Mouse (Mus musculus) spleen, adult 2 months (tissue): Measurements from ENCODE around the gene Vwc2l. TPM values are rescaled to one million over a fixed set of nuclear protein-coding genes. Genes with fewer than 3 reads are reported as not detected.

ENCODE experiments used
- DNase-seq, 2 experiments: peaks; one replicate each; pipeline versions ENCODE4 v3.0.0 to v3.0.0-alpha.2; 2012 to 2021; ENCODE audit warnings: low spot score in 2 of 2, low read depth in 1 of 2
- H3K27ac ChIP-seq: fragments of 200-500 bp; 2 replicates; pipeline ENCODE4 v1.5.1; 2012; ENCODE audit warnings: low read length, inconsistent platforms; ENCODE audit not compliant: insufficient read depth
- H3K27me3 ChIP-seq: fragments of 200-500 bp; 2 replicates; pipeline ENCODE4 v1.6.1; 2012; ENCODE audit warnings: mild to moderate bottlenecking, moderate library complexity, low read length, inconsistent platforms; ENCODE audit not compliant: control insufficient read depth, insufficient read depth
- H3K36me3 ChIP-seq: fragments of 200-500 bp; 2 replicates; pipeline ENCODE4 v1.6.1; 2012; ENCODE audit warnings: mild to moderate bottlenecking, low read length, inconsistent platforms; ENCODE audit not compliant: control insufficient read depth, insufficient read depth
- H3K4me1 ChIP-seq: fragments of 200-500 bp; 2 replicates; pipeline ENCODE4 v1.6.1; 2011; ENCODE audit warnings: inconsistent platforms; ENCODE audit not compliant: control insufficient read depth, insufficient read depth, insufficient read length
- H3K4me3 ChIP-seq: fragments of 200-500 bp; 2 replicates; pipeline ENCODE4 v1.5.1; 2011; ENCODE audit warnings: mild to moderate bottlenecking, inconsistent platforms; ENCODE audit not compliant: insufficient read depth, insufficient read length; ENCODE audit errors: extremely low read depth
- CTCF ChIP-seq: fragments of 200-500 bp; IDR thresholded peaks from 2 replicates; pipeline ENCODE4 v1.5.1; 2011; ENCODE audit warnings: mild to moderate bottlenecking, inconsistent platforms; ENCODE audit not compliant: insufficient read depth, insufficient read length, insufficient replicate concordance; ENCODE audit errors: extremely low read depth
- POLR2A ChIP-seq: fragments of 200-500 bp; IDR thresholded peaks from 2 replicates; pipeline ENCODE4 v1.6.1; 2011; ENCODE audit warnings: low read depth, low read length, inconsistent platforms
- WGBS: fragments of 180-500 bp; shearing (Covaris S2); methylation state at CpG from one replicate; pipeline ENCODE4 v1.1.7; 2018; 5-methylcytosine and 5-hydroxymethylcytosine counted together
- polyA plus RNA-seq: library from polyadenylated mRNA; depleted of rRNA; stranded (reverse); fragments of >200 nt; gene quantifications from 2 replicates; pipeline ENCODE4 v1.2.3, GENCODE M21; 2012

The Vwc2l gene
- polyA plus RNA-seq, 1 experiment, result not detected

- Histone ChIP-seq H3K36me3 (no peaks in the 10 kb centered on the region), H3K27me3 (no peaks in the 10 kb centered on the region), H3K4me1 (no peaks in the 10 kb centered on the region), H3K27ac (no peak overlapping the region), H3K4me3 (no peak overlapping the region)
- no peak for DNase-seq
- 85% methylated on average over 12 of the region's 12 CpGs for WGBS
- no peak for TF ChIP-seq POLR2A
- TF ChIP-seq CTCF, result no peak
Measured at GRCm38 (mm10) chr1:70851633-70852390, 126.3 kb downstream of the Vwc2l start.

- H3K4me3 ChIP-seq, result no peak overlapping the region
- H3K4me1 ChIP-seq, result no peaks in the 10 kb centered on the region
- no peak for TF ChIP-seq CTCF
- no peak for TF ChIP-seq POLR2A
- no peaks in the 10 kb centered on the region for H3K27me3 ChIP-seq
- no peaks in the 10 kb centered on the region for H3K36me3 ChIP-seq
- no peak for DNase-seq
- WGBS, result 90% methylated on average over 11 of the region's 11 CpGs
- no peak overlapping the region for H3K27ac ChIP-seq
Measured at GRCm38 (mm10) chr1:70853446-70853845, 127.9 kb downstream of the Vwc2l start.

GRCm38 (mm10) chr1:70855912-70856311 lies 130.4 kb downstream of the Vwc2l start:
- WGBS, result 44% methylated on average over 5 of the region's 5 CpGs
- no peak for DNase-seq
- no peaks in the 10 kb centered on the region for H3K36me3 ChIP-seq

GRCm38 (mm10) chr1:70861672-70862071 lies 136.2 kb downstream of the Vwc2l start:
- Histone ChIP-seq H3K36me3 (no peaks in the 10 kb centered on the region), H3K27me3 (no peaks in the 10 kb centered on the region), H3K27ac (no peak overlapping the region), H3K4me1 (no peaks in the 10 kb centered on the region), H3K4me3 (no peak overlapping the region)
- TF ChIP-seq CTCF (no peak), POLR2A (no peak)
- no peak for DNase-seq
- 43% methylated on average over 2 of the region's 2 CpGs for WGBS

More at GRCm38 (mm10) chr1:70855912-70856311, 130.4 kb downstream of the Vwc2l start:
- Histone ChIP-seq H3K4me3 (no peak overlapping the region), H3K27me3 (no peaks in the 10 kb centered on the region), H3K27ac (no peak overlapping the region), H3K4me1 (no peaks in the 10 kb centered on the region)
- TF ChIP-seq CTCF (no peak), POLR2A (no peak)

- H3K27me3 ChIP-seq, result no peaks in the 10 kb centered on the region
- no peak for TF ChIP-seq POLR2A
- no peak for TF ChIP-seq CTCF
- WGBS, result 81% methylated on average over 5 of the region's 5 CpGs
- no peak for DNase-seq
- H3K4me1 ChIP-seq, result no peaks in the 10 kb centered on the region
- H3K27ac ChIP-seq, result no peak overlapping the region
- no peaks in the 10 kb centered on the region for H3K36me3 ChIP-seq
- H3K4me3 ChIP-seq, result no peak overlapping the region
Measured at GRCm38 (mm10) chr1:70866137-70866536, 140.6 kb downstream of the Vwc2l start.

- H3K27me3 ChIP-seq, result no peaks in the 10 kb centered on the region
- no peak overlapping the region for H3K4me3 ChIP-seq
- WGBS, result 85% methylated on average over 2 of the region's 2 CpGs
- no peaks in the 10 kb centered on the region for H3K4me1 ChIP-seq
- H3K27ac ChIP-seq, result no peak overlapping the region
- no peaks in the 10 kb centered on the region for H3K36me3 ChIP-seq
- no peak for DNase-seq
- TF ChIP-seq CTCF (no peak), POLR2A (no peak)
Measured at GRCm38 (mm10) chr1:70880496-70880895, 155.0 kb downstream of the Vwc2l start.

- Histone ChIP-seq H3K4me1 (no peaks in the 10 kb centered on the region), H3K4me3 (no peak overlapping the region), H3K27ac (no peak overlapping the region), H3K36me3 (no peaks in the 10 kb centered on the region), H3K27me3 (no peaks in the 10 kb centered on the region)
- TF ChIP-seq CTCF (no peak), POLR2A (no peak)
- WGBS, result 89% methylated on average over 3 of the region's 3 CpGs
- DNase-seq, result no peak
Measured at GRCm38 (mm10) chr1:70881269-70881668, 155.8 kb downstream of the Vwc2l start.
